ENCODE assay signal across 16 mouse cellular contexts in the genomic region with DNA sequence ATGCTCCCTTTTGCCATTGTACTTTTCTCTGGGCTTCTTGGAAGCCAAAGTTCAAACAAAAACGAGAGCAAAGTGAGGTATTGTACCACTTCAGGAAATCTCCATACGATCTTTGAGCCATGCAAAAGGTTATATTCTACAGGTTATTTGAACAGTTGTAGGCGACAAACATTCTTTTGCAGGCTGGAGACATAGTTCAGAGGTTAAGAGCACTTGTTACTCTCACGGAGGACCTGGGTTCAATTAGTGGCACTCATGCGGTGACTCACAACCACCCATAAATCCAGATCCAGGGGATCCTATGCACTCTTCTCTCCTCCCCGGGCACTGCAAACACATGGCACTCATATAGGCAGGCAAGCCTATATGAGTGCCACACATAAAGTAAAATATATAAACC.
"Had no signal": no experiment of that assay in that cellular context is flagged by ENCODE, and none has a peak within 500 bp of the region (broad histone marks: within the 10 kb centered on the region; RNA-seq: fewer than 3 reads in every experiment).

No protein-coding gene starts in this region.

- H3K9ac ChIP-seq: neural tube, embryonic 13.5 days; neural tube, embryonic 15.5 days; stomach, embryonic 15.5 days had no signal

- H3K27me3 ChIP-seq: neural tube, embryonic 13.5 days; neural tube, embryonic 15.5 days; stomach, embryonic 15.5 days had no signal

- H3K4me3 ChIP-seq: neural tube, embryonic 13.5 days; neural tube, embryonic 15.5 days; stomach, embryonic 15.5 days had no signal

- DNase-seq: retina, postnatal 1 day; right cerebral cortex, adult 18-20 months; right cerebral cortex, postnatal 14 days; right cerebral cortex, postnatal 25 days; right cerebral cortex, postnatal 4 days; spleen, adult 18-20 months; thymus, adult 18-20 months; thymus, adult 2 months; thymus, postnatal 14 days; thymus, postnatal 25 days; thymus, postnatal 36 days; thymus, postnatal 4 days had no signal

- H3K36me3 ChIP-seq: neural tube, embryonic 15.5 days; stomach, embryonic 15.5 days had no signal

- H3K27ac ChIP-seq: neural tube, embryonic 13.5 days; neural tube, embryonic 15.5 days; stomach, embryonic 15.5 days; stomach, postnatal 0 days had no signal

- H3K9me3 ChIP-seq: neural tube, embryonic 13.5 days; neural tube, embryonic 15.5 days; stomach, embryonic 15.5 days had no signal

- H3K4me2 ChIP-seq: neural tube, embryonic 13.5 days; neural tube, embryonic 15.5 days; stomach, embryonic 15.5 days had no signal

- H3K4me1 ChIP-seq: neural tube, embryonic 13.5 days; neural tube, embryonic 15.5 days; stomach, embryonic 15.5 days had no signal
